Mouse (Mus musculus) hindbrain, embryonic 16.5 days (tissue): ENCODE measurements at regions not wholly inside any gene's neighbourhood (a gene's known extent, or its start where the extent isn't known, plus 50 kb on each side); places are given as distances from the start of the nearest gene placed in this dataset.

Experiments
- ATAC-seq: fragments of 200-750 bp; cut with Nextera tagmentation; 2 replicates; pipeline ENCODE4 v1.8.0; 2017; ENCODE audit warnings: moderate TSS enrichment, moderate library complexity
- H3K27ac ChIP-seq: fragments of 300-500 bp; sonication (generic); 2 replicates; pipeline ENCODE4 v1.5.1; 2014; ENCODE audit warnings: low read depth, mild to moderate bottlenecking, control low read depth, low read length, moderate library complexity
- H3K27me3 ChIP-seq: fragments of 300-500 bp; sonication (generic); replicated peaks from 2 replicates; pipeline ENCODE4 v1.6.1; 2014; ENCODE audit warnings: low read length; ENCODE audit not compliant: control insufficient read depth, insufficient read depth
- H3K36me3 ChIP-seq: fragments of 300-500 bp; sonication (generic); 2 replicates; pipeline ENCODE4 v1.6.1; 2014; ENCODE audit warnings: mild to moderate bottlenecking, low read length, moderate library complexity, mixed read lengths; ENCODE audit not compliant: control insufficient read depth, insufficient read depth
- H3K4me1 ChIP-seq: fragments of 300-500 bp; sonication (generic); 2 replicates; pipeline ENCODE4 v1.6.1; 2014; ENCODE audit warnings: low read depth, low read length; ENCODE audit not compliant: control insufficient read depth, insufficient read depth
- H3K4me2 ChIP-seq: fragments of 300-500 bp; sonication (generic); 2 replicates; pipeline ENCODE4 v1.6.1; 2014; ENCODE audit warnings: mild to moderate bottlenecking, low read length, control low read depth, moderate library complexity
- H3K4me3 ChIP-seq: fragments of 300-500 bp; sonication (generic); 2 replicates; pipeline ENCODE4 v1.5.1; 2014; ENCODE audit warnings: mild to moderate bottlenecking, low read length, control low read depth, moderate library complexity
- H3K9ac ChIP-seq: fragments of 300-500 bp; sonication (generic); 2 replicates; pipeline ENCODE4 v1.6.1; 2014; ENCODE audit warnings: low read depth, mild to moderate bottlenecking, control low read depth, low read length, moderate library complexity
- H3K9me3 ChIP-seq: fragments of 300-500 bp; sonication (generic); 2 replicates; pipeline ENCODE4 v1.6.1; 2014; ENCODE audit warnings: mild to moderate bottlenecking, low read length, moderate library complexity; ENCODE audit not compliant: control insufficient read depth
- WGBS: fragments of 180-500 bp; shearing (Covaris S2); extraction: QIAGEN DNeasy Blood & Tissue Kit; methylation state at CpG from one replicate; pipeline ENCODE4 v1.1.7; 2014; 5-methylcytosine and 5-hydroxymethylcytosine counted together

GRCm38 (mm10) chr10:98652084-98652483 is 262.1 kb upstream of the Atp2b1 start:
- no peaks in the 10 kb centered on the region for H3K36me3 ChIP-seq
- H3K9ac ChIP-seq = no peak overlapping the region
- H3K4me3 ChIP-seq = no peak overlapping the region
- H3K27ac ChIP-seq = no peak overlapping the region
- H3K4me2 ChIP-seq = no peak overlapping the region
- no peaks in the 10 kb centered on the region for H3K4me1 ChIP-seq
- ATAC-seq = no peak
- no peaks in the 10 kb centered on the region for H3K27me3 ChIP-seq
- 93% methylated on average over 2 of the region's 2 CpGs for WGBS
- H3K9me3 ChIP-seq = no peaks in the 10 kb centered on the region

GRCm38 (mm10) chr10:98660747-98661146 is 253.5 kb upstream of the Atp2b1 start:
- ATAC-seq = no peak
- H3K4me3 ChIP-seq = no peak overlapping the region
- no peaks in the 10 kb centered on the region for H3K36me3 ChIP-seq
- H3K4me2 ChIP-seq = no peak overlapping the region
- H3K9me3 ChIP-seq = no peaks in the 10 kb centered on the region
- WGBS = 57% methylated on average over 1 of the region's 1 CpGs
- no peak overlapping the region for H3K27ac ChIP-seq
- H3K27me3 ChIP-seq = no peaks in the 10 kb centered on the region
- H3K4me1 ChIP-seq = no peaks in the 10 kb centered on the region
- H3K9ac ChIP-seq = no peak overlapping the region

GRCm38 (mm10) chr10:98665936-98666505 is 248.2 kb upstream of the Atp2b1 start:
- H3K4me3 ChIP-seq = no peak overlapping the region
- H3K4me1 ChIP-seq = no peaks in the 10 kb centered on the region
- H3K9me3 ChIP-seq = no peaks in the 10 kb centered on the region
- ATAC-seq = no peak
- no peaks in the 10 kb centered on the region for H3K36me3 ChIP-seq
- 95% methylated on average over 3 of the region's 3 CpGs for WGBS
- no peak overlapping the region for H3K4me2 ChIP-seq
- H3K27me3 ChIP-seq = no peaks in the 10 kb centered on the region
- no peak overlapping the region for H3K27ac ChIP-seq
- no peak overlapping the region for H3K9ac ChIP-seq

GRCm38 (mm10) chr10:98667728-98668127 is 246.5 kb upstream of the Atp2b1 start:
- Histone ChIP-seq H3K4me1 (no peaks in the 10 kb centered on the region), H3K4me2 (no peak overlapping the region), H3K4me3 (no peak overlapping the region), H3K27me3 (no peaks in the 10 kb centered on the region), H3K27ac (no peak overlapping the region), H3K36me3 (no peaks in the 10 kb centered on the region), H3K9me3 (no peaks in the 10 kb centered on the region), H3K9ac (no peak overlapping the region)
- WGBS = 80% methylated on average over 1 of the region's 1 CpGs
- no peak for ATAC-seq

GRCm38 (mm10) chr10:98674131-98674530 is 240.1 kb upstream of the Atp2b1 start:
- no peaks in the 10 kb centered on the region for H3K9me3 ChIP-seq
- no peaks in the 10 kb centered on the region for H3K36me3 ChIP-seq
- H3K27ac ChIP-seq = no peak overlapping the region
- H3K4me1 ChIP-seq = no peaks in the 10 kb centered on the region
- no peaks in the 10 kb centered on the region for H3K27me3 ChIP-seq
- no peak overlapping the region for H3K4me3 ChIP-seq
- H3K4me2 ChIP-seq = no peak overlapping the region
- no peak for ATAC-seq
- H3K9ac ChIP-seq = no peak overlapping the region
- 75% methylated on average over 1 of the region's 1 CpGs for WGBS

- WGBS = 81% methylated on average over 2 of the region's 2 CpGs
- no peak overlapping the region for H3K4me3 ChIP-seq
Measured at GRCm38 (mm10) chr10:98676907-98677306, 237.3 kb upstream of the Atp2b1 start.

GRCm38 (mm10) chr10:98678234-98678633 is 236.0 kb upstream of the Atp2b1 start:
- no peak for ATAC-seq
- no peaks in the 10 kb centered on the region for H3K9me3 ChIP-seq
- no peak overlapping the region for H3K27ac ChIP-seq
- H3K27me3 ChIP-seq = no peaks in the 10 kb centered on the region
- no peak overlapping the region for H3K9ac ChIP-seq
- no peak overlapping the region for H3K4me2 ChIP-seq
- 81% methylated on average over 4 of the region's 4 CpGs for WGBS
- H3K36me3 ChIP-seq = no peaks in the 10 kb centered on the region
- no peak overlapping the region for H3K4me3 ChIP-seq
- no peaks in the 10 kb centered on the region for H3K4me1 ChIP-seq

More at GRCm38 (mm10) chr10:98676907-98677306, 237.3 kb upstream of the Atp2b1 start:
- Histone ChIP-seq H3K4me1 (no peaks in the 10 kb centered on the region), H3K27me3 (no peaks in the 10 kb centered on the region), H3K9ac (no peak overlapping the region), H3K36me3 (no peaks in the 10 kb centered on the region), H3K4me2 (no peak overlapping the region), H3K27ac (no peak overlapping the region), H3K9me3 (no peaks in the 10 kb centered on the region)
- no peak for ATAC-seq

- Histone ChIP-seq H3K36me3 (no peaks in the 10 kb centered on the region), H3K9me3 (no peaks in the 10 kb centered on the region), H3K27me3 (no peaks in the 10 kb centered on the region), H3K9ac (no peak overlapping the region), H3K4me1 (no peaks in the 10 kb centered on the region), H3K4me3 (no peak overlapping the region), H3K27ac (no peak overlapping the region), H3K4me2 (no peak overlapping the region)
- no peak for ATAC-seq
- 92% methylated on average over 1 of the region's 1 CpGs for WGBS
Measured at GRCm38 (mm10) chr10:98682436-98682835, 231.8 kb upstream of the Atp2b1 start.

GRCm38 (mm10) chr10:98684195-98684594 is 230.0 kb upstream of the Atp2b1 start:
- Histone ChIP-seq H3K4me1 (no peaks in the 10 kb centered on the region), H3K9ac (no peak overlapping the region), H3K27me3 (no peaks in the 10 kb centered on the region), H3K27ac (no peak overlapping the region), H3K4me2 (peak overlapping the region; percentile 26), H3K9me3 (no peaks in the 10 kb centered on the region), H3K36me3 (no peaks in the 10 kb centered on the region), H3K4me3 (0 out of 2 replicates have a peak overlapping the region, but pooled peaks have one; percentile 6)
- ATAC-seq = no peak
- 51% methylated on average over 12 of the region's 12 CpGs for WGBS

- H3K27me3 ChIP-seq = no peaks in the 10 kb centered on the region
- no peak overlapping the region for H3K9ac ChIP-seq
- H3K4me2 ChIP-seq = no peak overlapping the region; the same call in 1 of the 2 replicates
- no peaks in the 10 kb centered on the region for H3K36me3 ChIP-seq
- H3K4me3 ChIP-seq = no peak overlapping the region
- H3K27ac ChIP-seq = no peak overlapping the region
- 75% methylated on average over 8 of the region's 8 CpGs for WGBS
- ATAC-seq = no peak
- no peaks in the 10 kb centered on the region for H3K4me1 ChIP-seq
- no peaks in the 10 kb centered on the region for H3K9me3 ChIP-seq
Measured at GRCm38 (mm10) chr10:98684707-98685106, 229.5 kb upstream of the Atp2b1 start.
